Mouse (Mus musculus): ENCODE results near the gene Zfp986.
A peak's percentile ranks its signal among the peaks of the same experiment; 100 is the strongest.
"Not testable (repeated sequence)": the region's sequence is repeated elsewhere in the genome, so short reads cannot be mapped to it uniquely, and the experiment has no call there.

Gene Zfp986

GRCm38 (mm10) chr4:145868494-145868893, at the start of gene Zfp986:
TSS of gene Zfp986 (plus strand) at chr4:145868794.
- DNase-seq (ENCODE audit: low read depth, low spot score), result not testable (repeated sequence)

GRCm38 (mm10) chr4:145819946-145820345, 48.6 kb upstream of the Zfp986 start:
- not testable (repeated sequence) for DNase-seq (ENCODE audit: low read depth, low spot score)

- DNase-seq (ENCODE audit: low read depth, low spot score), result not testable (repeated sequence)
These were observed 43.0 kb upstream of the Zfp986 start for GRCm38 (mm10) chr4:145825606-145826005.

- DNase-seq (ENCODE audit: low read depth, low spot score), result not testable (repeated sequence)
These were observed 37.1 kb upstream of the Zfp986 start for GRCm38 (mm10) chr4:145831328-145832062.

- DNase-seq (ENCODE audit: low read depth, low spot score), result not testable (repeated sequence)
These were observed 32.2 kb upstream of the Zfp986 start for GRCm38 (mm10) chr4:145836300-145836862.

- DNase-seq (ENCODE audit: low read depth, low spot score), result peak; percentile 4
These were observed 31.6 kb upstream of the Zfp986 start for GRCm38 (mm10) chr4:145836863-145837440.

- not testable (repeated sequence) for DNase-seq (ENCODE audit: low read depth, low spot score)
These were observed 21.8 kb upstream of the Zfp986 start for GRCm38 (mm10) chr4:145846793-145847192.

- DNase-seq (ENCODE audit: low read depth, low spot score), result not testable (repeated sequence)
These were observed 20.3 kb upstream of the Zfp986 start for GRCm38 (mm10) chr4:145848183-145848890.

GRCm38 (mm10) chr4:145848891-145849214, 19.7 kb upstream of the Zfp986 start:
- DNase-seq (ENCODE audit: low read depth, low spot score), result not testable (repeated sequence)

GRCm38 (mm10) chr4:145851421-145851820, 17.2 kb upstream of the Zfp986 start:
- not testable (repeated sequence) for DNase-seq (ENCODE audit: low read depth, low spot score)

- not testable (repeated sequence) for DNase-seq (ENCODE audit: low read depth, low spot score)
These were observed 4.7 kb upstream of the Zfp986 start for GRCm38 (mm10) chr4:145863872-145864271.
